Mouse (Mus musculus) liver (tissue): ENCODE measurements around the gene Auts2.

Experiments used
- DNase-seq: peaks from one replicate; pipeline ENCODE4 v3.0.0-alpha.2; 2020; ENCODE audit warnings: mixed read lengths

Gene Auts2

GRCm38 (mm10) chr5:132072356-132072755 is 470.8 kb downstream of the Auts2 start:
- DNase-seq = no peak

- no peak for DNase-seq
These were observed 475.1 kb downstream of the Auts2 start for GRCm38 (mm10) chr5:132067750-132068739.

DNA sequence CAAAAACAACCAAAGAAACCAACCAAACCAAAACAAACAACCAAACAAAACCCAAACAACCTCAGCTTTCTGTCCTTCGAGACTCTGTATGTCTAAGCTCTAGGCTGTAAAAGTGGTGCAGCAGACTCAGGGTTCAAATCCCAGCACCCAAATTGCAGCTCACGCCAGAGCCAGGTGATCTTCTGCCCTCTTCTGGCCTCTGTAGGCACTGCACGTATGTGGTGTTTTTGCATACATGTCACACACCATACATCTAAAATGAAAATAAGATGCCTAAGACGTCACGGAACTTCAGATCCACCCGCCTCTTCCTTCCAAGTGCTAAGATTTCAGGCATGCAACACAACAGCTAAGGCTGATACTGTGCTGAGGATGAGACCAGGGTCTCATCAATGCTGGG is 483.0 kb downstream of the Auts2 start:
- DNase-seq = no peak

- DNase-seq = no peak
These were observed 490.5 kb downstream of the Auts2 start for GRCm38 (mm10) chr5:132052637-132053036.

DNA sequence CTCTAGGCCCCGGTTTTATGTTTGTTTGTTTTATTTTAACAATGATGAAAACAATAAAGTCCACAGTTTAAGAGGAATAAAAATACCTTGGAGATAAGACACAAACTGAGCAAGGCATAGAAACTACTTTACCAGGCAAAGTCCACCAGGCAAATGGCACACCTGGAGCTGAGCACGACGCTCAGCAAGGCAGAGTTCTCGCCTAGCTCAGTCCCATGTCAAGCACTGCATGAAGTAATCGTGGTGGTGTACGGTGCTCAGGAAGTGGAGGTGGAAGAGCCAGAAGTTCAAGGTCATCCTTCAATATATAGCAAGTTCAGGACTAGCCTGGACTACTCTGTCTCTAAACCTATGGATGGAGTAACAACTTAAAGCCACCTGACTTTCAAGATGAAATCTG is 503.6 kb downstream of the Auts2 start:
- no peak for DNase-seq

- DNase-seq = no peak
These were observed 509.4 kb downstream of the Auts2 start for GRCm38 (mm10) chr5:132033491-132034350.

DNA sequence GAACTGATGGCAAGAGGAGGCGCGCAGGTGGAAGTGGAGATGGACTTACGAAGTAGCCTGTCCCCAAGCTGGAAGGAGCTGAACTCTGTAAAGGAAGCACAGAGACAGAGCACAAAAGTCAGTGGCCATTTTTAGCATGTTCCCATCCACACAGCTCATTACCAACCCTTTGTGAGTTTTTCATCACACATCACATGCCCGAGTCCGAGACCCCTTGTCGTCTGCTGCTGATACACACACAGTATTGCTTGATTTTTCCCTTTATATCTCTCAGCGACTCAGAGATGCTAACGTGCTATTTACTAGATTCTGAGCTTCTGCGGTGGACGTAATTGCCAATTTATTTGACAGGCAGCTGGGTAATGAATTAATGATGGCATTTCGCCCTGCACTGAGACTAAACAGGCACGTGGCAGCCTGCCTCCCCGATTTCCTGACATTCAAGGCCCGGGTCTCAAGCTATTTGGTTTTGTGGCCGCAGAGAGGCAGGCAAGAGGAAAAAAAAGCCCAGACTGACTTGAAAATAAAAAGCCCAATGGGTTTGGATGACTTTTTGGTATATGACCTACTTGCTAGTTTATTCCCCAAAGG is 512.1 kb downstream of the Auts2 start:
- DNase-seq = no peak

- no peak for DNase-seq
These were observed 513.5 kb downstream of the Auts2 start for GRCm38 (mm10) chr5:132029638-132030037.

DNA sequence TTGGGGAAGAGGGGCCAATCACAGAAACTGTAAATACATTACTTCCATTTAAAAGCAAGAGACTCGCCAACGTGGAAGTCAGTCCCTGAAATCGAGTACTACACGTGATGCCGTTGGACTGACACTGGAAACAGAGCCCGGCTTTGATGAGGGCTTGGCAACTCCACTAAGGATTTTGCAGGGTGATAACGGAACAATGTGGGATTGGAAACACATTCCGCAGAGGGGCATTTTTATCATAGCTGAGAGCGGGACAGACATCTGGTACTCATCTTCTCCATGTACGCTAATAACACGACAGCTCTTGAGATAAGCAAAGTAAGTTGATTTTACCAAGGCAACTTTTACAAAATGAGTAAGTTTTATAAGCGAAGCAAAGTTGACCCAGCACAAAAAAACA is 514.1 kb downstream of the Auts2 start:
- DNase-seq = no peak

GRCm38 (mm10) chr5:132027859-132028498 is 515.2 kb downstream of the Auts2 start:
- no peak for DNase-seq

DNA sequence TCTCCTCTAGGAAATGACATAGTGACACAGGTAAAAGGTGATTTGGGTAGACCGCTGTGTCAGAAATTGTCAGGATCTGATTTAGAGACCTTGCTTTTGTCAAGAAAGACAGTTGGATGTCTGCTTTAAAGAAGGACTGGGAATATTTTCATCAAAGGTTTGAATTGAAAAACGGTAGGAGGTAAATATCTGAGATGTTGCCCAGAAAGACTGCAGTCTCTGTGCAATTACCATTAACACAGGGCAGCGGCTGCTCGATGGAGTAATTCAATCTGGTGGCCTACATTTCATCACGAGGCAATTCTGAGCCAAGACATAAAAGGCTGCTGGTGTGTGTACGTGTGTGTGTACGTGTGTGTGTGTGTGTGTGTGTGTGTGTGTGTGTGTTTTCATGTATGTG is 529.8 kb downstream of the Auts2 start:
- no peak for DNase-seq

GRCm38 (mm10) chr5:132011795-132012194 is 531.3 kb downstream of the Auts2 start:
- no peak for DNase-seq

DNA sequence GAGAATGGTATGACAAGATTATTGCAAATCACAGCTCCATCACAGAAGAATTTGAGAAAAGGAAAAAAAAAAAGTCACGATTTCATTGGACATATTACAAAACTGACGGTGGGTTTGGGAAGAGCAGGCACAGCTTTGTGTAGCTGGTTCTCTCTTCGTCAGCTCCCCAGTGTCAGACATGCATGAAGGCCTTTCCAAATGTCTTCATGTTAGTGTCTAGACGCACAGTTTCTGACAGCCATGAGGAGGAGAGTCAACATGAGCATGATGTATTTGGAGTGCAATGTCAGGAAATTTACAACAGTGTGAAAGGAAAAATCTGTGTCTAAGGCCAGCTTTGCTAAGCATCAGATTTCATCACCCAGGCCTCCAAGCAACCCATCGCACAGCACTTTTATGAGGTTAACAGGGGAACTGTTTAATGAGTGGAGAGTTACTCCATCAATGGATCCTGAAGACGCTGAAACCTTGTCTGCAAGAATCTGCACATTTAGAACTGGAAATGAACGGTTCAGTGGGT is 534.4 kb downstream of the Auts2 start:
- DNase-seq = no peak

GRCm38 (mm10) chr5:132007907-132008306 is 535.2 kb downstream of the Auts2 start:
- DNase-seq = no peak

- DNase-seq = no peak
These were observed 550.4 kb downstream of the Auts2 start for GRCm38 (mm10) chr5:131992681-131993211.

GRCm38 (mm10) chr5:131992268-131992667 is 550.9 kb downstream of the Auts2 start:
- DNase-seq = no peak

- no peak for DNase-seq
These were observed 552.6 kb downstream of the Auts2 start for GRCm38 (mm10) chr5:131990532-131990931.

DNA sequence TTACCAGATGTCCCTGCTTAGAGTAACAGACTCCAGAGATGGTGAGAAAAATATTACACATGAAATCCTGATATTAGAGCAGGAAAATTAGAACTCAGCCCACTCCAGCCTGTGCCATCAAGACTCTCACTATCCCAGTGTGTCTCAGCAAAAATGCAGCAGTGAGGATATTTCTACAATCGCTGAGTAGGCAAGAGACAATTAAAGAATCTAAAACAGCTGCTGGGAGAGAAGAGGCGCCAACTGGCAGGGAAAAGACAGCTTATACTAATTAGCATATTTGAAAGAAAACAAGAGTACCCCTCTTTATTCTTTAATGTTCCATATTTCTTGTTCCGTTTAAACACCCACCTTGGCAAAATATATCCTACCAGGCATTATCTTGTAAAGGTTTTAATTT is 561.7 kb downstream of the Auts2 start:
- DNase-seq = no peak

GRCm38 (mm10) chr5:131978939-131979338 is 564.2 kb downstream of the Auts2 start:
- DNase-seq = no peak

- DNase-seq = no peak
These were observed 565.6 kb downstream of the Auts2 start for GRCm38 (mm10) chr5:131977497-131977896.

- no peak for DNase-seq
These were observed 571.2 kb downstream of the Auts2 start for GRCm38 (mm10) chr5:131971901-131972300.

- DNase-seq = no peak
These were observed 577.6 kb downstream of the Auts2 start for GRCm38 (mm10) chr5:131965499-131965898.
